In genomic region chr8:85365176-85365575, GRCm38 (mm10) we compare ENCODE assay signal across 12 mouse cellular contexts. TPM values are rescaled to one million over a fixed set of nuclear protein-coding genes. Genes with fewer than 3 reads are reported as not detected.
DNase-seq lines count a peak whose midpoint lies in the region; ATAC-seq and TF ChIP-seq lines count a peak whose summit lies in the region.
"Had no signal": no experiment of that assay in that cellular context is flagged by ENCODE, and none has a peak within 500 bp of the region (broad histone marks: within the 10 kb centered on the region; RNA-seq: fewer than 3 reads in every experiment).

No protein-coding gene starts in this region.

- ATAC-seq in embryonic facial prominence, embryonic 15.5 days (ENCODE audit: insufficient number of reproducible peaks, low FRiP score, low TSS enrichment, low read depth), result peak; percentile 76
- no peak for ATAC-seq in liver, postnatal 0 days
- no peak for ATAC-seq in inflammation-experienced regulatory T-cells, adult 6 months
- ATAC-seq: forebrain, postnatal 0 days had no signal

- no peaks in the 10 kb centered on the region for H3K27me3 ChIP-seq in embryonic facial prominence, embryonic 15.5 days
- no peaks in the 10 kb centered on the region for H3K27me3 ChIP-seq in liver, postnatal 0 days (ENCODE audit: insufficient read depth, low read length)
- H3K27me3 ChIP-seq: hindbrain, embryonic 15.5 days; neural tube, embryonic 13.5 days had no signal

- peak; percentile 17 for DNase-seq in retina, embryonic 14.5 days (ENCODE audit: low spot score)
- DNase-seq in retina, postnatal 1 day, result no peak
- peak; percentile 79 to 86 for DNase-seq in heart, postnatal 10 days
- DNase-seq in liver, postnatal 0 days, result no peak
- no peak for DNase-seq in adrenal gland, postnatal 4 days (ENCODE audit: low spot score in 2 of 2)
- DNase-seq in right cerebral cortex, postnatal 25 days, result no peak
- DNase-seq: forebrain, postnatal 0 days; kidney, postnatal 25 days had no signal

- H3K4me3 ChIP-seq in embryonic facial prominence, embryonic 15.5 days (replicated peaks), result peak overlapping the region; percentile 13; the same call in 1 of the 2 replicates
- no peak overlapping the region for H3K4me3 ChIP-seq in liver, postnatal 0 days (ENCODE audit: low read depth, low read length)
- H3K4me3 ChIP-seq: hindbrain, embryonic 15.5 days; neural tube, embryonic 13.5 days had no signal

- no peak overlapping the region for H3K9ac ChIP-seq in embryonic facial prominence, embryonic 15.5 days
- H3K9ac ChIP-seq in liver, postnatal 0 days (replicated peaks), result no peak overlapping the region
- H3K9ac ChIP-seq: forebrain, postnatal 0 days; hindbrain, embryonic 15.5 days; neural tube, embryonic 13.5 days had no signal

- peak overlapping the region; percentile 88 for H3K27ac ChIP-seq in embryonic facial prominence, embryonic 15.5 days (replicated peaks)
- H3K27ac ChIP-seq in liver, postnatal 0 days (ENCODE audit: low read depth), result peak overlapping the region; percentile 26
- H3K27ac ChIP-seq: hindbrain, embryonic 15.5 days; neural tube, embryonic 13.5 days had no signal

- TF ChIP-seq CTCF in liver, postnatal 0 days (IDR thresholded peaks at IDR 0.05; ENCODE audit: low read depth), result no peak

- no peak for TF ChIP-seq EP300 in liver, postnatal 0 days (IDR thresholded peaks at IDR 0.05; ENCODE audit: low read depth)

- WGBS in embryonic facial prominence, embryonic 15.5 days, result 27% methylated on average over 6 of the region's 6 CpGs
- 57% methylated on average over 6 of the region's 6 CpGs for WGBS in liver, postnatal 0 days (ENCODE audit: insufficient replicate concordance)

- H3K4me2 ChIP-seq in embryonic facial prominence, embryonic 15.5 days (replicated peaks), result peak overlapping the region; percentile 21; the same call in 1 of the 2 replicates
- H3K4me2 ChIP-seq in liver, postnatal 0 days (ENCODE audit: low read depth, low read length), result no peak overlapping the region
- H3K4me2 ChIP-seq: hindbrain, embryonic 15.5 days; neural tube, embryonic 13.5 days had no signal

- H3K9me3 ChIP-seq in embryonic facial prominence, embryonic 15.5 days (replicated peaks), result no peaks in the 10 kb centered on the region
- H3K9me3 ChIP-seq in liver, postnatal 0 days (ENCODE audit: low read length), result no peaks in the 10 kb centered on the region
- H3K9me3 ChIP-seq: hindbrain, embryonic 15.5 days; neural tube, embryonic 13.5 days had no signal

- no peaks in the 10 kb centered on the region for H3K36me3 ChIP-seq in embryonic facial prominence, embryonic 15.5 days
- 0 out of 2 replicates have a peak, but pooled peaks cover 1% of the 10 kb centered on the region for H3K36me3 ChIP-seq in liver, postnatal 0 days (replicated peaks; ENCODE audit: insufficient read depth, low read length)
- H3K36me3 ChIP-seq: hindbrain, embryonic 15.5 days; neural tube, embryonic 13.5 days had no signal

- H3K4me1 ChIP-seq in embryonic facial prominence, embryonic 15.5 days, result peaks cover 11% of the 10 kb centered on the region
- H3K4me1 ChIP-seq in liver, postnatal 0 days (ENCODE audit: insufficient read depth), result peaks cover 10% of the 10 kb centered on the region; the same call in 1 of the 2 replicates
- H3K4me1 ChIP-seq: hindbrain, embryonic 15.5 days had no signal

- intact Hi-C loops in heart, postnatal 10 days (cut with DNase I), result loop anchor here (2.0 kb wide), 1 partner anchor 16 kb away; no protein-coding TSS in a partner anchor

RNA-seq across cellular contexts. Expression of gene Mylk3, which starts 21.0 kb away (rescaled TPM):
- polyA plus RNA-seq in embryonic facial prominence, embryonic 15.5 days (2015; fragmentation: Nextera tagmentation; extraction: Ambion mirVana), result 4.0 and 4.4 TPM in 2 replicates
- 100 to 1,000 TPM; 274 to 314 TPM for total RNA-seq in heart, postnatal 10 days (2021)
- polyA plus RNA-seq in liver, postnatal 0 days (2015; fragmentation: Nextera tagmentation; extraction: Ambion mirVana), result 21.2 and 24.2 TPM in 2 replicates
- 1 to 10 TPM; 1.9 to 3.9 TPM for total RNA-seq in adrenal gland, postnatal 4 days (2021)
- polyA plus RNA-seq in inflammation-experienced regulatory T-cells, adult 6 months (2017; shearing (Covaris generic)), result not detected

Comparison
In these comparisons a context has a peak if more than half of its experiments do, and no peak if none do; other contexts are left out.
1. DNase-seq: peak in retina, embryonic 14.5 days (single experiment) and heart, postnatal 10 days (2 of 2); none in retina, postnatal 1 day (single experiment), liver, postnatal 0 days (single experiment), adrenal gland, postnatal 4 days (0 of 2) and right cerebral cortex, postnatal 25 days (single experiment).